Mouse (Mus musculus): ENCODE measurements around the gene Ncoa7. TPM values are rescaled to one million over a fixed set of nuclear protein-coding genes. Genes with fewer than 3 reads are reported as not detected.

The Ncoa7 gene
- 1.3 and 9.2 TPM in 2 replicates for total RNA-seq (2014; rRNA removed; ENCODE audit: low replicate concordance)
- 5.4 and 6.5 TPM in 2 replicates for polyA plus RNA-seq (2015; fragmentation: Nextera tagmentation; extraction: Ambion mirVana)

DNA sequence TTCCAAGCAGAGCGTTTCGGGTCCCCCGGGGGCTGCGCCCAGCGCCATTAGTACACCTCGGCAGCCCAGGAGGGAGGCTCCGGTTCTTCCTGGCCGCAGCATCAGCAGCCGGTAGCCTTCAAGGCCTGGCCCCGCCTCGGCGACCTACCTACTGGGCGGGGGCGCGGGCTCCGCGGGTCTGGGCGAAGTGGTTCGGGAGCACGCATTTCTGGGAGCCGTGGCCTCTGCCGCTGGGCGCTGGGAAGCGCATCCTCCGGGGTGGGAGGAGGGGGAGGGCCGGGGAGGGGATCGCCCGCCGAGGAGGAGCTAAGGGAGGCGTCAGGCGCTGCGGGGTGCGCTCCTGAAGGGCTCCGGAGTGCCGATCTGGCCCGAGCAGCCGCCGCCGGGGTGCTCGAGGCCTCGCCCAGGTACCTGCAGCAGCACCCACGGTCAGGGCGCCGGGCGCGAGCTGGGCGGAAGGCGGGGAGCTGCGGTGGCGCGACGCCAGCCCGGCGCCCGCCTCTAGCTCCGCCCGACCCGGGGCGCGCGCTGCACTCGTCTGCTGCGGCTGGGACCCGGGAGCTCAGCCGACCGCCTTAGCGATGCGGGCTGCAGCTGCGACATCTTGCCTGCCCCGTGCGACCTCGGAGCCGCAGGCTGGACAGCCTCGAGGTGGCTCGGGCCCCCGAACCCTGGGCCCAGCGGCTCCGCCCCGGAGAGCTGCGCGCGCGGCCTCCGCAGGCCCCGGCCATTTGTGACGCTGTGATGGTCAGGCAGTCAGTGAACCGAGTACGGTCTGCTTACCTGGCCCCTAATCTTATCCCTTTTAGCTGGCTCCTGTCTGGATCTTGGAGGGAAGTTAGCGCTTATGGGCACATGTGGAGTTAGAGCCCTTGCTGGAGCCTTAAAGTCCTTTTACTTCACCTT is at the start of gene Ncoa7:
Gene Ncoa7, minus strand, starts transcription at position 646 of the 906 bp plus-strand sequence.
- TF ChIP-seq EP300 (IDR thresholded peaks at IDR 0.05; ENCODE audit: low read depth) (no peak), CTCF (IDR thresholded peaks at IDR 0.05; ENCODE audit: low read depth) (no peak)
- no peaks in the 10 kb centered on the region for H3K9me3 ChIP-seq (replicated peaks; ENCODE audit: control insufficient read depth, low read length)
- no peaks in the 10 kb centered on the region for H3K36me3 ChIP-seq (replicated peaks; ENCODE audit: control insufficient read depth, insufficient read depth, low read length)
- peak; percentile 70 for DNase-seq (ENCODE audit: low spot score)
- H3K4me1 ChIP-seq (ENCODE audit: control insufficient read depth, insufficient read depth) = 0 out of 2 replicates have a peak, but pooled peaks cover 3% of the 10 kb centered on the region
- WGBS = under 1% methylated on average over 75 of the region's 89 CpGs
- peak; percentile 88 for ATAC-seq (ENCODE audit: insufficient read depth, low read depth)
- peak within 1 kb of the TSS; percentile 89 for H3K4me2 ChIP-seq (ENCODE audit: low read depth, low read length)
- peak within 1 kb of the TSS; percentile 87 for H3K9ac ChIP-seq (replicated peaks; ENCODE audit: low read depth, low read length)
- peak within 1 kb of the TSS; percentile 89 for H3K27ac ChIP-seq (ENCODE audit: low read depth)
- H3K4me3 ChIP-seq (ENCODE audit: low read depth, low read length) = peak within 1 kb of the TSS; percentile 97
- no peaks in the 10 kb centered on the region for H3K27me3 ChIP-seq (ENCODE audit: control insufficient read depth, insufficient read depth, low read length)

DNA sequence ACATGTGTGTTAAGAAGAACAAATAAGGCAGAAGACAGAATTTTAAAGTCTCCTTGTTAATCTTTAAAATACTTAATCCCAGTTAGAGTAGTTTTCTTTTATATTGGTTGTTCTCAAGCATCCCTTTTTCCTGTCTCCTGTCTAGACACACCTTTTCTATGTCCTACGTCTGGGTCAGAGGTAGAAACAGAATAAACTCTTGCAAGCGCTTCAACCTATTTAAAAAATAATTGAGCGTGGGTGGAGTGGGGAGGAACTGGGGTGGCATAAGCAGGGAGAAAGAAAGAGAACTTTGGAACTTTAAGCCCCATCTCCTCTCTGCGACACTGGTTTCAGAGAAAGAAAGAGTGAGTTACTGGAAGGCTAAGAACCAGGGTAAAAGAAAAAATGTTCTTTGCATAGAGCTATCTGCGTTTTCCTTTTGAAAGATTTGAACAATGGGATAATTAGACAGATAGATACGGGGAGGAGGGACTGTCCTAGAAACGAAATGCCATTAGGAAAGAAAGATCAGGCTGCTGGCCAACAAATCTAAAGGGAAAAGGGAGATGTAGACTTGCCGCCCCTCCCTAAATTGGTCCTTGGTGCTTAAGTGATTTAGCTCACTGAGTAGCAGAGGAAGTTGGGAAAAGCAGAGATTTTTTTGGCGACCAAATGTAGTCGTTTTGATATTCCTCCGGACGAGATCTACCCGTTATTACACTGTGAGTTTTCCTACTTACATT is 42.1 kb upstream of the Ncoa7 start:
- DNase-seq (ENCODE audit: low spot score) (peak; percentile 15), ATAC-seq (ENCODE audit: insufficient read depth, low read depth) (no peak)
- Histone ChIP-seq H3K27ac (ENCODE audit: low read depth) (peak overlapping the region; percentile 93), H3K27me3 (ENCODE audit: control insufficient read depth, insufficient read depth, low read length) (no peaks in the 10 kb centered on the region), H3K4me1 (ENCODE audit: control insufficient read depth, insufficient read depth) (peaks cover 14% of the 10 kb centered on the region), H3K4me2 (ENCODE audit: low read depth, low read length) (peak overlapping the region; percentile 65), H3K9ac (replicated peaks; ENCODE audit: low read depth, low read length) (peak overlapping the region; percentile 45), H3K9me3 (replicated peaks; ENCODE audit: control insufficient read depth, low read length) (no peaks in the 10 kb centered on the region), H3K36me3 (replicated peaks; ENCODE audit: control insufficient read depth, insufficient read depth, low read length) (no peaks in the 10 kb centered on the region), H3K4me3 (ENCODE audit: low read depth, low read length) (peak overlapping the region; percentile 17; the same call in 1 of the 2 replicates)
- no peak for TF ChIP-seq CTCF (IDR thresholded peaks at IDR 0.05; ENCODE audit: low read depth)
- no peak for TF ChIP-seq EP300 (IDR thresholded peaks at IDR 0.05; ENCODE audit: low read depth)
- 28% methylated on average over 13 of the region's 13 CpGs for WGBS

DNA sequence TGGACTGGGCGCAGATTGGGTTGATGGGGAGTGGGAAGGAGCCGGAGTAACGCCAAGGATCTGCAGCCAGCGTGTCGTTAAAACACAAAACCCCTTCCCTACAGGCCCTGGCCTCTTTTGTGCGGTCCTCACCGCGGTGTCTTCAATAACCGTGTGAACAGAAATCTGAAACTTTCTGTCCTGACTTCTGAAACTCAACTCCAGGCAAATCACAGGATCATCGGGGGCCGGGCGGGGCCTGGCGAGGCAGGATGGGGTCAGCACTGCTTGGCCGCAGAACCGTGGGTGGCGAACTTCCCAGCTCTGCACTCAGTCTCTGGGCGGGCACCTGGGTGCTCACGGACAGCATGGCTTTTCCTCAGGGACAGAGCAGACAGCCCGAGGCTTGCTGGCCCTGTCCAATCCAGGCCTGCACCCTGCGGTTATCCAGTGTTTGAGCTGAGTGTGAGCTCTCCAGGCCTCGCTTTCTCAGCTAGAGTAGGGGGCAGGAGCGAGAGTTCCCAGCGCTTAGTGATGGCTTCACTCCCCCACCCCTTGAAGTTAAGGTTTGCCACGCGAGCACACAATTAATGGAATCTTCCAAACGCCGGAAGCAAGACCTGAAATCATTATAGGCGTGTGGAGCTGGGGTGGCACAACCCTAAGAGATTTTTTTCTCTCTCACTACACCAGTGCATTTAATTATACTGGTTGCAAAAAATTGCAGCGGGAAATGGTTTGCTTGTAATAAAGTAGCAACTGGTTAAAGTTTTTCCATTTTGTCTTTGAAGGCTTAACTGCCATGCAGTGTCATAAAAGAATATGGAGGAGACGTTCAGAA is 41.3 kb upstream of the Ncoa7 start:
- H3K27ac ChIP-seq (ENCODE audit: low read depth) = peak overlapping the region; percentile 93
- DNase-seq (ENCODE audit: low spot score) = peak; percentile 51
- 9% methylated on average over 30 of the region's 30 CpGs for WGBS

DNA sequence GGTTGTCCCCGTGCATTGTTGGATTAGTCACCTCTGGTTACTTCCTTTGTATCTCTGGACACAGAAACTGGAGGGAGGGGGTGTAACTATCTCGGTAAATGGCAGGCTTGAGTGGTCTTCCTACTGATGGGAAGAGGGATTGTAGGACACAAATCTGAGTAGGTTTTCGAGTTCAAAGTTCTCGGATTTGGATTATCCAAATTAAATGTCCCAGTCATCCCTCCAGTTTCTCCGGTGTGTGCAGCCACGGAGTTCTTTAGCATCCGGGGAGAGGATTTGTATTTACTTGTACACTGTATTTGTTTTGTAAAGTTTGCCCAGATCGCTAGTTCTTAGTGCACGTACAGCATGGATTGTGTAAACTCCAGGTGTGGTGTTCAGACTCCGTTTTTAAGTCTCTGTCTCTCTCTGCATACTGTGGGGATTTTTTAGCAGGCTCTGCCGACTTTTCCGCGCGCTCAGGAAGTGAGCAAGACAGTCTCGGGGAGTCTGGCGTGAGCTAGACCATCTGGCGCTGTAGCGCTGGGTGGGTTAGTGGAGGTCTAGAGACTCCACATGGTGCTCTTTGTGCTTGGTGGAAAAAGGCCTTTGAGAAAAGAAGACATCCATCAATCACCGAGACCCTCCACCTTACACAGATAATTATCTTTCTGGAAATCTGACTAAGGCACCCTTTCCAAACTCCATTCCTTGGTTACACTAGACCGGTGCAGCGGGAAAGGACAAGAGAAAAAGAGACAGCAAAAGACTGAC is 40.5 kb upstream of the Ncoa7 start:
- TF ChIP-seq CTCF (IDR thresholded peaks at IDR 0.05; ENCODE audit: low read depth) (no peak), EP300 (IDR thresholded peaks at IDR 0.05; ENCODE audit: low read depth) (no peak)
- no peaks in the 10 kb centered on the region for H3K9me3 ChIP-seq (replicated peaks; ENCODE audit: control insufficient read depth, low read length)
- peaks cover 14% of the 10 kb centered on the region for H3K4me1 ChIP-seq (ENCODE audit: control insufficient read depth, insufficient read depth)
- ATAC-seq (ENCODE audit: insufficient read depth, low read depth) (no peak), DNase-seq (ENCODE audit: low spot score) (peak; percentile 27)
- H3K36me3 ChIP-seq (replicated peaks; ENCODE audit: control insufficient read depth, insufficient read depth, low read length) = peaks cover 4% of the 10 kb centered on the region; the same call in 1 of the 2 replicates
- WGBS = under 1% methylated on average over 21 of the region's 21 CpGs
- peak overlapping the region; percentile 63 for H3K9ac ChIP-seq (replicated peaks; ENCODE audit: low read depth, low read length)
- peak overlapping the region; percentile 60 for H3K4me3 ChIP-seq (ENCODE audit: low read depth, low read length)
- peak overlapping the region; percentile 93 for H3K27ac ChIP-seq (ENCODE audit: low read depth)
- no peaks in the 10 kb centered on the region for H3K27me3 ChIP-seq (ENCODE audit: control insufficient read depth, insufficient read depth, low read length)
- peak overlapping the region; percentile 65 for H3K4me2 ChIP-seq (ENCODE audit: low read depth, low read length)

More for the DNA sequence above, 41.3 kb upstream of the Ncoa7 start:
- Histone ChIP-seq H3K4me2 (ENCODE audit: low read depth, low read length) (peak overlapping the region; percentile 65), H3K9ac (replicated peaks; ENCODE audit: low read depth, low read length) (peak overlapping the region; percentile 63), H3K4me1 (ENCODE audit: control insufficient read depth, insufficient read depth) (peaks cover 14% of the 10 kb centered on the region), H3K4me3 (ENCODE audit: low read depth, low read length) (peak overlapping the region; percentile 60), H3K27me3 (ENCODE audit: control insufficient read depth, insufficient read depth, low read length) (no peaks in the 10 kb centered on the region), H3K36me3 (replicated peaks; ENCODE audit: control insufficient read depth, insufficient read depth, low read length) (peaks cover 1% of the 10 kb centered on the region; the same call in 1 of the 2 replicates), H3K9me3 (replicated peaks; ENCODE audit: control insufficient read depth, low read length) (no peaks in the 10 kb centered on the region)
- TF ChIP-seq EP300 (IDR thresholded peaks at IDR 0.05; ENCODE audit: low read depth) = no peak
- TF ChIP-seq CTCF (IDR thresholded peaks at IDR 0.05; ENCODE audit: low read depth) = no peak
- ATAC-seq (ENCODE audit: insufficient read depth, low read depth) = peak; percentile 5; the same call in 1 of the 2 replicates

Measured in heart, postnatal 0 days (tissue).